Mouse (Mus musculus): ENCODE data around the gene Camk1g. TPM values are rescaled to one million over a fixed set of nuclear protein-coding genes. Genes with fewer than 3 reads are reported as not detected.

The Camk1g gene
- polyA plus RNA-seq, 1 experiment from 2014 or later = 11.5 TPM

- Histone ChIP-seq H3K4me1 (replicated peaks) (peaks cover 8% of the 10 kb centered on the region), H3K9me3 (replicated peaks) (no peaks in the 10 kb centered on the region), H3K9ac (no peak overlapping the region), H3K36me3 (no peaks in the 10 kb centered on the region), H3K4me3 (no peak overlapping the region), H3K27ac (no peak overlapping the region), H3K4me2 (no peak overlapping the region), H3K27me3 (0 out of 2 replicates have a peak, but pooled peaks cover 5% of the 10 kb centered on the region)
- ATAC-seq (replicated peaks; ENCODE audit: insufficient number of reproducible peaks, insufficient read depth, low FRiP score, low read depth) = no peak
- WGBS = 71% methylated on average over 1 of the region's 1 CpGs
These were observed 70.1 kb downstream of the Camk1g start for GRCm38 (mm10) chr1:193299995-193300394.

DNA sequence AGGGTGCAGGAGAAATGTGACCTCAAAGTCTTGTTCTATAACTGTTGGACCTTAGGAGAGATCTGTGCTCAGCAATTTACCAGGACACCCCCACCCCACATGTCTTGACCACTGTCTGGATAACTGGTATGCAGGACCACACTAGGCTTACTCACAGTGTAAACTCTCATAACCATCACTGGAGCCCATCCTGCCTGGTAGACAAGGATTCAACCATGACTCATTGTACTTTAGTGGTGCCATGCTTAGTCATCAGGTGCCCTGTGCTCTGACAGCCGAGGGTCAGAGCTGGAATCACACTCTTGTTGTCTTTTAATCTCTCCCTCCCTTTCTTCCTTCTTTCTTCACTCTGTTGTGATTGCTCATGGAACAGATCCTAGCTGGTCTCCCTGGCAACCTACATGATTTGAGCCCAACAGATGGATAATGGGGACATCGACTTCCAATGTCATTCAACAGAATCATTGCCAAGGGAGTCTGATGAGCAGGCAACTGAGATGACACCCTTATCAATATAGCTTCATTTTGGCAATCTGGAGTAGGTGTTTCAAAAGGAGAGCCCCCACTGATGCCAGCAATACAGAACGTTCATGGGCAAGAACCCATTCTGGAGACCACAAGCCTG lies 71.8 kb downstream of the Camk1g start:
- Histone ChIP-seq H3K27me3 (0 out of 2 replicates have a peak, but pooled peaks cover 5% of the 10 kb centered on the region), H3K4me3 (no peak overlapping the region), H3K36me3 (no peaks in the 10 kb centered on the region), H3K4me2 (no peak overlapping the region), H3K27ac (no peak overlapping the region), H3K9ac (no peak overlapping the region), H3K9me3 (replicated peaks) (no peaks in the 10 kb centered on the region), H3K4me1 (replicated peaks) (peaks cover 8% of the 10 kb centered on the region)
- WGBS = 72% methylated on average over 3 of the region's 3 CpGs
- no peak for ATAC-seq (replicated peaks; ENCODE audit: insufficient number of reproducible peaks, insufficient read depth, low FRiP score, low read depth)

Other genes with a start within 250 kb of the Camk1g start
- 3.8 and 4.9 TPM in 2 replicates for gene Diexf, start 240.0 kb downstream of the Camk1g start, polyA plus RNA-seq (2015; fragmentation: Nextera tagmentation; extraction: Ambion mirVana)
- gene Irf6, start 217.2 kb downstream of the Camk1g start, polyA plus RNA-seq (2015; fragmentation: Nextera tagmentation; extraction: Ambion mirVana) = 4.8 and 8.3 TPM in 2 replicates
- 10.7 and 11.9 TPM in 2 replicates for gene A130010J15Rik, start 202.3 kb downstream of the Camk1g start, polyA plus RNA-seq (2015; fragmentation: Nextera tagmentation; extraction: Ambion mirVana)
- gene Traf3ip3, start 168.6 kb downstream of the Camk1g start, polyA plus RNA-seq (2015; fragmentation: Nextera tagmentation; extraction: Ambion mirVana) = 2.1 and 6.9 TPM in 2 replicates
- gene Lamb3, start 162.6 kb downstream of the Camk1g start, polyA plus RNA-seq (2015; fragmentation: Nextera tagmentation; extraction: Ambion mirVana) = 4.7 and 9.0 TPM in 2 replicates
- gene Hsd11b1, start 106.2 kb downstream of the Camk1g start, polyA plus RNA-seq (2015; fragmentation: Nextera tagmentation; extraction: Ambion mirVana) = 1.9 and 4.6 TPM in 2 replicates
- 103 and 106 TPM in 2 replicates for gene G0s2, start 97.1 kb downstream of the Camk1g start, polyA plus RNA-seq (2015; fragmentation: Nextera tagmentation; extraction: Ambion mirVana)

Data from heart, embryonic 15.5 days (tissue).